Mouse (Mus musculus): ENCODE measurements around the gene Txndc11.

DNA sequence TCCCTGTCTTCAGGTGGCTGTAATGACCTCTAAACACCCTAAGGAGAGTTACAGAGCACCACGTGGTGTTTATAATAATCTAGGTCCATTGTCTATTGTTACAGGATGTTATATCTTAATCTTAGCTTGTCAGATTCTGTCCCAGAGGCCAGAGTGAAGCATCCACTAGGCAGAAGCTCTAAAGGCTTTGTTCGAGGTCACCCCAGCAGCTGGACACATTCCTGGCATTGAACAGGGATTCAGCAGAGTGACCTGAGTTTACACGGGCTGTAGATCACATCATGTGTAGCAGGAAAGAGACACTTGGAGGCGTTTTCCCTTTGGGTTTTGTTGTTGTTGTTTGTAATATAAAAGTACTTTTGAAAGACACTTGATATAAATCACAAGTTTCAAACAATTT is 42.4 kb downstream of the Txndc11 start:
- TF ChIP-seq POLR2A (IDR thresholded peaks at IDR 0.05; ENCODE audit: control insufficient read depth, low read depth, low read length) (no peak), CTCF (IDR thresholded peaks at IDR 0.05; ENCODE audit: control insufficient read depth, insufficient read depth, insufficient replicate concordance, low read depth, low read length) (no peak)
